Mouse (Mus musculus) MEL (cell line): ENCODE measurements around the gene Plxdc1. TPM values are rescaled to one million over a fixed set of nuclear protein-coding genes. Genes with fewer than 3 reads are reported as not detected.

Source experiments
- DNase-seq: peaks from one replicate; pipeline ENCODE4 v3.0.0; 2011; ENCODE audit warnings: low read depth, low spot score
- H3K27ac ChIP-seq: 2 replicates; pipeline ENCODE4 v1.5.1; 2012; ENCODE audit warnings: low read depth, mild to moderate bottlenecking, control low read depth, low read length, moderate library complexity; ENCODE audit not compliant: control insufficient read depth
- H3K27me3 ChIP-seq, 2 experiments: fragments of 150-350 bp in 1 of 2; sonication (generic) in 1 of 2; 2 replicates each; pipeline ENCODE4 v1.6.1; 2012; ENCODE audit warnings: low read length in 2 of 2, mild to moderate bottlenecking in 2 of 2, improper control_type of control experiment in 1 of 2, moderate library complexity in 1 of 2; ENCODE audit not compliant: insufficient read depth in 2 of 2, control insufficient read depth in 1 of 2
- H3K36me3 ChIP-seq, 2 experiments: 2 replicates each; pipeline ENCODE4 v1.6.1; 2012 to 2014; ENCODE audit warnings: low read length in 2 of 2, improper control_type of control experiment in 1 of 2, inconsistent platforms in 1 of 2, mild to moderate bottlenecking in 1 of 2; ENCODE audit not compliant: insufficient read depth in 2 of 2, control insufficient read depth in 1 of 2
- H3K4me1 ChIP-seq, 2 experiments: fragments of 150-350 bp in 1 of 2; sonication (generic) in 1 of 2; 2 replicates each; pipeline ENCODE4 v1.6.1; 2012; ENCODE audit warnings: low read length in 2 of 2, improper control_type of control experiment in 1 of 2, mild to moderate bottlenecking in 1 of 2; ENCODE audit not compliant: insufficient read depth in 2 of 2, control insufficient read depth in 1 of 2
- H3K4me3 ChIP-seq, 2 experiments: fragments of 150-350 bp in 1 of 2; sonication (generic) in 1 of 2; 2 replicates each; pipeline ENCODE4 v1.5.1; 2012; ENCODE audit warnings: low read depth in 2 of 2, low read length in 2 of 2, mild to moderate bottlenecking in 2 of 2, moderate library complexity in 2 of 2, control low read depth in 1 of 2, improper control_type of control experiment in 1 of 2; ENCODE audit not compliant: control insufficient read depth in 1 of 2, insufficient read depth in 1 of 2
- H3K79me2 ChIP-seq: 2 replicates; pipeline ENCODE4 v1.6.1; 2012; ENCODE audit warnings: mild to moderate bottlenecking, low read length, moderate library complexity; ENCODE audit not compliant: control insufficient read depth, poor library complexity, insufficient read depth
- H3K9ac ChIP-seq: 2 replicates; pipeline ENCODE4 v1.6.1; 2012; ENCODE audit warnings: low read depth, mild to moderate bottlenecking, control low read depth, low read length, moderate library complexity; ENCODE audit not compliant: control insufficient read depth, poor library complexity, severe bottlenecking
- H3K9me3 ChIP-seq: fragments of 150-350 bp; sonication (generic); replicated peaks from 2 replicates; pipeline ENCODE4 v1.6.1; 2012; ENCODE audit warnings: mild to moderate bottlenecking, low read length, improper control_type of control experiment, moderate library complexity; ENCODE audit not compliant: insufficient read depth
- BHLHE40 ChIP-seq: IDR thresholded peaks from 2 replicates; pipeline ENCODE4 v1.6.1; 2012; ENCODE audit warnings: low read depth, mild to moderate bottlenecking, inconsistent platforms, low read length, improper control_type of control experiment, borderline replicate concordance
- CHD1 ChIP-seq: IDR thresholded peaks from 2 replicates; pipeline ENCODE4 v1.6.1; 2012; ENCODE audit warnings: low read depth, mild to moderate bottlenecking, inconsistent platforms, low read length, improper control_type of control experiment
- CTCF ChIP-seq, 3 experiments: IDR thresholded peaks in 2 of 3; conservative IDR thresholded peaks in 1 of 3; 2 replicates each; pipeline ENCODE4 v1.5.1; 2011 to 2012; ENCODE audit warnings: low read length in 3 of 3, low read depth in 2 of 3, mild to moderate bottlenecking in 2 of 3, improper control_type of control experiment in 1 of 3, inconsistent platforms in 1 of 3, mixed read lengths in 1 of 3, moderate library complexity in 1 of 3; ENCODE audit not compliant: control insufficient read depth in 1 of 3, insufficient read depth in 1 of 3, poor library complexity in 1 of 3, severe bottlenecking in 1 of 3
- E2F4 ChIP-seq: IDR thresholded peaks from 2 replicates; pipeline ENCODE4 v1.6.1; 2011; ENCODE audit warnings: low read depth, low read length, improper control_type of control experiment, borderline replicate concordance
- ELF1 ChIP-seq: IDR thresholded peaks from 2 replicates; pipeline ENCODE4 v1.6.1; 2014; ENCODE audit warnings: low read depth, mild to moderate bottlenecking, inconsistent platforms, low read length, improper control_type of control experiment, moderate library complexity
- EP300 ChIP-seq, 2 experiments: IDR thresholded peaks; 2 replicates each; pipeline ENCODE4 v1.6.1; 2011; ENCODE audit warnings: improper control_type of control experiment in 2 of 2, low read length in 2 of 2, low read depth in 1 of 2, mild to moderate bottlenecking in 1 of 2
- ETS1 ChIP-seq: IDR thresholded peaks from 2 replicates; pipeline ENCODE4 v1.6.1; 2012; ENCODE audit warnings: low read depth, mild to moderate bottlenecking, inconsistent platforms, low read length, improper control_type of control experiment, moderate library complexity
- GABPA ChIP-seq: IDR thresholded peaks from 2 replicates; pipeline ENCODE4 v1.6.1; 2012; ENCODE audit warnings: low read depth, mild to moderate bottlenecking, inconsistent platforms, low read length, improper control_type of control experiment, moderate library complexity
- GATA1 ChIP-seq: IDR thresholded peaks from 2 replicates; pipeline ENCODE4 v1.6.1; 2011; ENCODE audit warnings: low read depth, low read length, improper control_type of control experiment
- HCFC1 ChIP-seq: IDR thresholded peaks from 2 replicates; pipeline ENCODE4 v1.6.1; 2012; ENCODE audit warnings: low read depth, mild to moderate bottlenecking, inconsistent platforms, low read length, improper control_type of control experiment, moderate library complexity
- JUND ChIP-seq: IDR thresholded peaks from 2 replicates; pipeline ENCODE4 v1.6.1; 2011; ENCODE audit warnings: low read depth, mild to moderate bottlenecking, improper control_type of control experiment, low read length
- KAT2A ChIP-seq: conservative IDR thresholded peaks from 2 replicates; pipeline ENCODE4 v1.6.1; 2012; ENCODE audit warnings: low read depth, low read length, improper control_type of control experiment, inconsistent platforms
- MAFK ChIP-seq: IDR thresholded peaks from 2 replicates; pipeline ENCODE4 v1.6.1; 2011; ENCODE audit warnings: low read depth, mild to moderate bottlenecking, low read length, improper control_type of control experiment, borderline replicate concordance
- MAZ ChIP-seq: IDR thresholded peaks from 2 replicates; pipeline ENCODE4 v1.6.1; 2012; ENCODE audit warnings: low read depth, mild to moderate bottlenecking, inconsistent platforms, low read length, improper control_type of control experiment
- MEF2A ChIP-seq: IDR thresholded peaks from 2 replicates; pipeline ENCODE4 v1.6.1; 2014; ENCODE audit warnings: low read depth, mild to moderate bottlenecking, inconsistent platforms, low read length, improper control_type of control experiment; ENCODE audit not compliant: poor library complexity, insufficient replicate concordance, severe bottlenecking; ENCODE audit errors: extremely low read depth
- MXI1 ChIP-seq: IDR thresholded peaks from 2 replicates; pipeline ENCODE4 v1.6.1; 2011; ENCODE audit warnings: mild to moderate bottlenecking, low read depth, low read length, improper control_type of control experiment
- MYB ChIP-seq: IDR thresholded peaks from 2 replicates; pipeline ENCODE4 v1.6.1; 2011; ENCODE audit warnings: mild to moderate bottlenecking, low read depth, low read length, improper control_type of control experiment
- MYC ChIP-seq: IDR thresholded peaks from 2 replicates; pipeline ENCODE4 v1.6.1; 2011; ENCODE audit warnings: low read depth, mild to moderate bottlenecking, low read length, improper control_type of control experiment, moderate library complexity
- NELFE ChIP-seq: IDR thresholded peaks from 2 replicates; pipeline ENCODE4 v1.6.1; 2011; ENCODE audit warnings: low read depth, low read length, improper control_type of control experiment
- NRF1 ChIP-seq: IDR thresholded peaks from 2 replicates; pipeline ENCODE4 v1.6.1; 2014; ENCODE audit warnings: low read depth, mild to moderate bottlenecking, inconsistent platforms, low read length, improper control_type of control experiment, moderate library complexity; ENCODE audit not compliant: poor library complexity, insufficient read depth, severe bottlenecking
- POLR2A ChIP-seq, 2 experiments: IDR thresholded peaks; 2 replicates each; pipeline ENCODE4 v1.6.1; 2011 to 2012; ENCODE audit warnings: low read length in 2 of 2, mild to moderate bottlenecking in 2 of 2, control low read depth in 1 of 2, improper control_type of control experiment in 1 of 2, low read depth in 1 of 2, moderate library complexity in 1 of 2; ENCODE audit not compliant: control insufficient read depth in 1 of 2, insufficient read depth in 1 of 2, poor library complexity in 1 of 2
- POLR2AphosphoS2 ChIP-seq: IDR thresholded peaks from 2 replicates; pipeline ENCODE4 v1.6.1; 2011; ENCODE audit warnings: low read length, improper control_type of control experiment
- POLR2AphosphoS5 ChIP-seq: IDR thresholded peaks from 2 replicates; pipeline ENCODE4 v1.6.1; 2012; ENCODE audit warnings: low read depth, borderline replicate concordance, mild to moderate bottlenecking, inconsistent platforms, low read length, moderate library complexity, mixed read lengths
- RAD21 ChIP-seq: IDR thresholded peaks from 2 replicates; pipeline ENCODE4 v1.6.1; 2011; ENCODE audit warnings: mild to moderate bottlenecking, low read depth, low read length, improper control_type of control experiment
- RCOR1 ChIP-seq: IDR thresholded peaks from 2 replicates; pipeline ENCODE4 v1.6.1; 2012; ENCODE audit warnings: low read depth, mild to moderate bottlenecking, inconsistent platforms, low read length, improper control_type of control experiment
- SIN3A ChIP-seq: IDR thresholded peaks from 2 replicates; pipeline ENCODE4 v1.6.1; 2012; ENCODE audit warnings: low read length, improper control_type of control experiment, inconsistent platforms
- SMC3 ChIP-seq: IDR thresholded peaks from 2 replicates; pipeline ENCODE4 v1.6.1; 2011; ENCODE audit warnings: low read depth, low read length, improper control_type of control experiment
- TAL1 ChIP-seq: IDR thresholded peaks from 2 replicates; pipeline ENCODE4 v1.6.1; 2012; ENCODE audit warnings: mild to moderate bottlenecking, inconsistent platforms, low read length, moderate library complexity, mixed read lengths
- TBP ChIP-seq: IDR thresholded peaks from 2 replicates; pipeline ENCODE4 v1.8.0; 2011; ENCODE audit warnings: low read depth, low read length, improper control_type of control experiment
- UBTF ChIP-seq: IDR thresholded peaks from 2 replicates; pipeline ENCODE4 v1.6.1; 2012; ENCODE audit warnings: low read depth, mild to moderate bottlenecking, inconsistent platforms, low read length, improper control_type of control experiment, moderate library complexity, borderline replicate concordance; ENCODE audit not compliant: insufficient read depth
- USF1 ChIP-seq: IDR thresholded peaks from 2 replicates; pipeline ENCODE4 v1.6.1; 2014; ENCODE audit warnings: low read depth, mild to moderate bottlenecking, inconsistent platforms, low read length, improper control_type of control experiment, moderate library complexity
- ZC3H11A ChIP-seq: IDR thresholded peaks from 2 replicates; pipeline ENCODE4 v1.6.1; 2012; ENCODE audit warnings: low read depth, mild to moderate bottlenecking, inconsistent platforms, low read length, improper control_type of control experiment
- ZKSCAN1 ChIP-seq: IDR thresholded peaks from 2 replicates; pipeline ENCODE4 v1.6.1; 2012; ENCODE audit warnings: low read depth, mild to moderate bottlenecking, inconsistent platforms, low read length, improper control_type of control experiment, moderate library complexity
- ZMIZ1 ChIP-seq: IDR thresholded peaks from 2 replicates; pipeline ENCODE4 v1.6.1; 2012; ENCODE audit warnings: low read depth, mild to moderate bottlenecking, inconsistent platforms, low read length, improper control_type of control experiment, moderate library complexity
- ZNF384 ChIP-seq: IDR thresholded peaks from 2 replicates; pipeline ENCODE4 v1.6.1; 2012; ENCODE audit warnings: low read depth, mild to moderate bottlenecking, inconsistent platforms, low read length, improper control_type of control experiment
- polyA plus RNA-seq, 2 experiments: library from polyadenylated mRNA; stranded (reverse) in 1 of 2; unstranded in 1 of 2; fragments of >175 nt in 1 of 2; fragments of >200 nt in 1 of 2; gene quantifications; 2 replicates each; pipeline versions ENCODE4 v1.2.1 to v1.2.4; 2012; ENCODE audit warnings: low replicate concordance in 2 of 2, low read depth in 1 of 2; ENCODE audit not compliant: insufficient read length in 2 of 2, insufficient read depth in 1 of 2, missing spikeins in 1 of 2
- total RNA-seq: library from RNA; depleted of rRNA; stranded (reverse); fragments of 300-350 nt; gene quantifications from 2 replicates; pipeline ENCODE4 v1.2.3, GENCODE M21; 2012

Gene Plxdc1
- total and polyA plus RNA-seq, 3 experiments = 13.1 to 24.5 TPM; not detected in 1

- peaks cover 27% of the 10 kb centered on the region for H3K79me2 ChIP-seq
- H3K27me3 ChIP-seq = no peaks in the 10 kb centered on the region
- H3K9ac ChIP-seq = peak overlapping the region; percentile 82
- peak overlapping the region; percentile 62 to 73 for H3K4me3 ChIP-seq
- peaks cover 0 to 49% of the 10 kb centered on the region in 2 experiments; a peak in 2 of 4 replicates for H3K36me3 ChIP-seq
- H3K27ac ChIP-seq = peak overlapping the region; percentile 96
- peaks cover 26 to 62% of the 10 kb centered on the region in 2 experiments for H3K4me1 ChIP-seq
- H3K9me3 ChIP-seq = no peaks in the 10 kb centered on the region
- DNase-seq = peak; percentile 98
- TF ChIP-seq GATA1 (peak; percentile 93), JUND (peak; percentile 47; the same call in 1 of the 2 replicates), KAT2A (peak; percentile 32; the same call in 1 of the 2 replicates), POLR2AphosphoS2 (peak; percentile 68; the same call in 1 of the 2 replicates), GABPA (0 out of 2 replicates have a peak, but pooled peaks have one; percentile 14), MYC (0 out of 2 replicates have a peak, but pooled peaks have one; percentile 43), SMC3 (peak; percentile 13; the same call in 1 of the 2 replicates), MEF2A (no peak), SIN3A (peak; percentile 87), HCFC1 (no peak), ZNF384 (peak; percentile 19; the same call in 1 of the 2 replicates), POLR2A (IDR thresholded peaks at IDR 0.05; ENCODE audit: control insufficient read depth in 1 of 2, insufficient read depth in 1 of 2, low read depth in 1 of 2, low read length in 2 of 2, poor library complexity in 1 of 2) (peak; percentile 26 to 65), CTCF (IDR thresholded peaks at IDR 0.05 in 2 of 3, conservative IDR thresholded peaks at IDR 0.05 in 1 of 3; ENCODE audit: control insufficient read depth in 1 of 3, insufficient read depth in 1 of 3, low read depth in 2 of 3, low read length in 3 of 3, poor library complexity in 1 of 3, severe bottlenecking in 1 of 3) (no peak), CHD1 (0 out of 2 replicates have a peak, but pooled peaks have one; percentile 31), ZC3H11A (no peak), ZKSCAN1 (no peak), MAFK (no peak), MYB (0 out of 2 replicates have a peak, but pooled peaks have one; percentile 32), MXI1 (peak; percentile 41; the same call in 1 of the 2 replicates), MAZ (peak; percentile 91), EP300 (IDR thresholded peaks at IDR 0.05; ENCODE audit: low read depth in 1 of 2, low read length in 2 of 2) (peak; percentile 75 to 80), ETS1 (peak; percentile 93), TAL1 (peak; percentile 43), RCOR1 (peak; percentile 74), UBTF (no peak; the same call in 1 of the 2 replicates), ZMIZ1 (peak; percentile 85), USF1 (no peak), NELFE (peak; percentile 71), TBP (peak; percentile 66; the same call in 1 of the 2 replicates), NRF1 (peak; percentile 37; the same call in 1 of the 2 replicates), BHLHE40 (no peak; the same call in 1 of the 2 replicates), ELF1 (no peak), RAD21 (no peak), POLR2AphosphoS5 (no peak), E2F4 (peak; percentile 71; the same call in 1 of the 2 replicates)
Observed at GRCm38 (mm10) chr11:97954469-97955141, 31.6 kb downstream of the Plxdc1 start.
